In genomic region chrX:7772766-7773165, GRCm38 (mm10) we compare ENCODE assay signal across 1 mouse cellular context.
TF ChIP-seq lines count a peak whose summit lies in the region.

No protein-coding gene starts in this region.

TF ChIP-seq in MEL, 35 proteins besides CTCF, POLR2A, EP300 and RAD21 (continued from another document):
- TF ChIP-seq BHLHE40 (IDR thresholded peaks at IDR 0.05; ENCODE audit: borderline replicate concordance, low read depth, low read length) (no peak), MYC (IDR thresholded peaks at IDR 0.05; ENCODE audit: low read depth, low read length) (no peak), MAFK (IDR thresholded peaks at IDR 0.05; ENCODE audit: borderline replicate concordance, low read depth, low read length) (no peak), HCFC1 (IDR thresholded peaks at IDR 0.05; ENCODE audit: low read depth, low read length) (no peak), MAZ (IDR thresholded peaks at IDR 0.05; ENCODE audit: low read depth, low read length) (no peak), JUND (IDR thresholded peaks at IDR 0.05; ENCODE audit: low read depth, low read length) (no peak), MYB (IDR thresholded peaks at IDR 0.05; ENCODE audit: low read depth, low read length) (no peak), SMC3 (IDR thresholded peaks at IDR 0.05; ENCODE audit: low read depth, low read length) (peak; percentile 55), NELFE (IDR thresholded peaks at IDR 0.05; ENCODE audit: low read depth, low read length) (no peak), MXI1 (IDR thresholded peaks at IDR 0.05; ENCODE audit: low read depth, low read length) (no peak), ZKSCAN1 (IDR thresholded peaks at IDR 0.05; ENCODE audit: low read depth, low read length) (no peak), MEF2A (IDR thresholded peaks at IDR 0.05; ENCODE audit: extremely low read depth, insufficient replicate concordance, low read depth, low read length, poor library complexity, severe bottlenecking) (no peak), ZC3H11A (IDR thresholded peaks at IDR 0.05; ENCODE audit: low read depth, low read length) (0 out of 2 replicates have a peak, but pooled peaks have one; percentile 30)
